Mouse (Mus musculus): ENCODE data around the gene Wdr59.

Gene Wdr59

GRCm38 (mm10) chr8:111490034-111490591 is 31.8 kb downstream of the Wdr59 start:
- no peak for DNase-seq

- DNase-seq: no peak
Observed at GRCm38 (mm10) chr8:111480691-111481090, 41.2 kb downstream of the Wdr59 start.

DNA sequence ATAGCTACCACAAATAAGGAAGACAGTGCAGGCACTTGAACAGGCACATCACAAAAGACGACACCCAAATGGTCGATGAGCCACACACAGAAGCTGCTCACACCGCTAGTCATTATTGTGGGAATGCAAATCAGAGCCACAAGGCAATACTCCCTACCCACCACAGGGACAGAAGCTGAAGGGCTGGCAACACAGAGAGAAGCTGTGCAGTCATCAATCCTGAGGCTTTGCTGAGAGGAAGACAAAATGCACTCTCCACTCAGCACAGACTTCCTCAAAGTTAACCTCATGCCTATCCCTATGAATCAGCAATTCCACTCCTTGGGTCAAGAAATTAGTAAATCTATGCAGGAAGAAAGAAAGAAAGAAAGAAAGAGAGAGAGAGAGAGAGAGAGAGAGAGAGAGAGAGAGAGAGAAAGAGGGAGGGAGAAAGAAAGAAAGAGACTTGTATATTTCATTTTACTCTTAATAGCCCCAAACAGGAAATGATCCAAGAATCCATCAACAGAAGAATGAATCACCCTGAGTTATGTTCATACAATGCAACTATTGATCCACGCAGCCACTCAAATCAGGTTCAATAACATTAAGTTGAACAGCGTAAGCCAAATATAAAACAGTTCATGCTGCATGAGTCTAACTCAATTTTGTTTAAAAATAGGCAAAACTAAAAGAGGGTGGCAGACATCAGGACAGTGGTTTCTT is 44.0 kb downstream of the Wdr59 start:
- DNase-seq: no peak

GRCm38 (mm10) chr8:111471526-111472081 is 50.3 kb downstream of the Wdr59 start:
- DNase-seq: peak in 1 of 2 experiments; percentile 11

DNA sequence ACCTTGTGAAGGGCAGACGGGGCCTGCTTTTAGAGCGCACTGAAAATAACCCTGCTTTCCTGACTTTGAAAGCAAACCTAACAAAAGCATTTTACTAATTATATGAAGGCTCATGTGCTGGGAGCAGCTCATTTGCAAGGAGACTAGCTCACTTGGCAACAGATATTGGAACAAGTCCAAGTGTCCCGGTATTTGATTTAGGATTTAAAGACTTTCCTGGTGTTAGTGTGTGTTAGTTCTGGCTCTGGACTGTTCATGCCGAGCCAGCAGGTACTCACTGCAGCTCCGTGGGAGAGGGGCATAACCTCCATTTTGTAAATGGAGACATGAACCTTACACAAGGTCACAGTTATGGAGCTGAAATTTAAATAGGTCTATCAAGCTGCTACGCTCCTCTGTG is 52.9 kb downstream of the Wdr59 start:
- no peak for DNase-seq

DNA sequence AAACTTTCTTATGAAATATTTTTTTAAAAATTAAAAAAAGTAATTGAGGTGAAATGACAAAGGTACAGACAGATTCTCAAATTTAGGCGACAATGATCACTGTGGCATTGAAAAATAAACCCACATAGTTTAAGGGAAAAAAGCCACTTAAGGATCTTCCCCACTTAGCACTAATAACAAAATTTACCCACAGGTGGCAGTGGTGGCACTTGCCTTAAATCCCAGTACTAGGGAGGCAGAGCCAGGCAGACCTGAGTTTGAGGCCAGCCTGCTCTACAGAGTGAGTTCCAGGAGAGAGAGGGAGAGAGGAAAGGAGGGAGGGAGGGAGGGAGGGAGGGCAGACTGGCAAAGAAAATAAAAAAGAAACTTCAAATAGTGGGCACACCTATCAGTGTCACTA is 56.6 kb downstream of the Wdr59 start:
- no peak for DNase-seq

GRCm38 (mm10) chr8:111464526-111464925 is 57.4 kb downstream of the Wdr59 start:
- DNase-seq: no peak

- DNase-seq: peak; percentile 15 to 33
Observed at GRCm38 (mm10) chr8:111449671-111450070, 72.2 kb downstream of the Wdr59 start.

DNA sequence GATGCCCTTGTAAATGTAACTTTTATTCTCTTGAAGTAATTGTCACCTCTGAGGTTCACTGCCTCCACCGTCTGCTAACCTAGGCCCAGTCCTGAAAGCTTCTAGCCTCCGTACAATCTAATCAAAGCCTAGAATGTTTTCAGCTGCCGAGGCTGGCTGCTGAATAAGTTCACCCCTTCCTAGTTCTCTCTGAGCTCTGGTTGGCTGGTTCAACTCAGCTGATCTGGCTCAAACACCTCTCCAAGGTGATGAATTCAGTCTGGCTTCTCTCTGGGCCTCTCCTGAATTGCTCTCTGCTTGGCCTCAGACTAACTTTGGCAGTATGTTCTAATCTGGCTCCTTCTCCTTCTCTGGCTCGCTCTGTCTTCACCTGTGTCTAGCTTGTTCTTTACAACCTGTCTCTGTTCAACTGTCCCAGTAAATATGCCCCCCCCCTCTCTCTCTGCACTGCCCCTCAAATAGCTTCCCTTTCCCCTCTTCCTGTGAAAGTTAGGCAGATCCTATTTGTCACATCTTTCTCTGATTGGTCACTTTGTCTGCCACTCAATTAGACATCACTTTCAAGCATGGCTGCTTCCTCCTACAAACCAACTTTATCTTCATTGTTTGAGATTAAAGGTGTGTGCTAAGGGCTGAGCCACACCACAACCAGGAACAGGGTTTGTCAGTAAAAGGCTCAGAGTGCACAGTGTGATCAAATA is 75.8 kb downstream of the Wdr59 start:
- no peak for DNase-seq

- DNase-seq: no peak
Observed at GRCm38 (mm10) chr8:111445558-111445957, 76.3 kb downstream of the Wdr59 start.

DNA sequence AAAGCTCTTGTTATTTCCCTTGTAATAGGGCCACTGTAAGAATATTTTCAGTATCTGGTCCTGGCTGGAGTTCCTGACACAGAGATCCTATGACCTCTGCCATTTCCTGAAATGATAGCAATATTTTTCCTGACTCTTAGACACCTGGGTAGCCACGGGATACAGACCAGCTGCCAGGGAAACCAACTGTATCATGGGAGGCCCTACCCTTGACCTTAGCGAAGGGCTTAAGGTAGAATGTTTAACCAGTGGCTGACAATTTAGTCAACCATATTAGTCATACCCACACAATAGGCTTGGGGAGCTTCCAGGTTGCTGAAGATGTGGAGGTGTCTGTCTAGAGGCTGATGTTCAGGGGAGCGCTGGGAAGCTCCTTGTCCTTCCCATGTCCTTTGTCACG is 77.6 kb downstream of the Wdr59 start:
- DNase-seq: no peak

DNA sequence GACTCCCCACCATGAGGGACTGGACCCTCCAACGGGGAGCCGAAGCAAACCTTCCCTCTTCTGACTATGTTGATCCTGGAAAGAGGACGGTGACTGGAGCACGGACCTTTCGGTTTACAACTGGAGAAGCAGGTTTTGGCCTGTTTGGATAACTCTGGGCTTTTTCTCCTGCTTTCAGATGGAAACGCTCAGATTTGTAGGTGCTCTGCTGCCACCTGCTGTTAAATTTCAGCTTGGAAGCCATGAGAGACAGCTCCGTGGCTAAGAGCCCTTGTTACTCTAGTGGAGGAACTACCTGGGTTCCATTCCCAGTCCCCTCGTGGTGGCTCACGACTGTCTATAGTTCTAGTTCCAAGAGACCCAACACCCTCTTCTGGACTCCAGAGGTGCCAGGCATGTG is 82.7 kb downstream of the Wdr59 start:
- peak; percentile 43 to 73 for DNase-seq

DNA sequence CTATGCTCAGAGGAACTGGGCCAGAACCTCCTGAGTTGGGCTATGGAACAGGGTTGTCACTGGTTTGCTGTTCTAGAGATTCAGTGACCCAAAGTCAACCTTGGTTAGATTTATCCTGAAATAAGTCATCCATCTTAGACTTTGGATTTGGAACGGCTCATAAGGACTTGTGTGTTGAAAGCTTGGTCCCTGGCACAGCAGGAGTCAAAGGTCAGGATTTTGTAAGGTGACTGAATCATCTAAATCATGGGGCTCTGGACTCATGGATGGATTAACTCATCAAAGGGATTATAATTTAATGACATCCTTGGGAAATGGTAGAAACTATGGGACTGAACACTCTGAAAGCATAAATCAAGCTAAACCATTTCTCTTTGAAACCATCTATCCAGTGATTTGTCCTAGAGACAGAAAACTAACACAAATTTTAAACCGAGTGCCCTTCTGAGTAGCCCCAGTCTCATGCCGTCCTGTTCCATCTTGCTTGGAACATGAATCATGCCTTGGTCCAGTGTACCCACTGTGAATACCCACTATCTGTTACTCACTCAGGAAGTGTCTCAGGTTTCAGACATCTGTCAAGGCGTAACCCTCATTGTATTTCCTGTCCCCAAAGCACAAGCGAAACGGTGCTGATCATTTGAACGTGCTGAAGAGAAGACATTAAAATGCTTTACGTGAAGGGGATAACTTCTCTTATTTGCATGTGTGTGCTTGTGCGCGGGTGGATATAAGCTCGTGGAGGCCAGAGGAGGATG is 86.6 kb downstream of the Wdr59 start:
- DNase-seq: no peak

DNA sequence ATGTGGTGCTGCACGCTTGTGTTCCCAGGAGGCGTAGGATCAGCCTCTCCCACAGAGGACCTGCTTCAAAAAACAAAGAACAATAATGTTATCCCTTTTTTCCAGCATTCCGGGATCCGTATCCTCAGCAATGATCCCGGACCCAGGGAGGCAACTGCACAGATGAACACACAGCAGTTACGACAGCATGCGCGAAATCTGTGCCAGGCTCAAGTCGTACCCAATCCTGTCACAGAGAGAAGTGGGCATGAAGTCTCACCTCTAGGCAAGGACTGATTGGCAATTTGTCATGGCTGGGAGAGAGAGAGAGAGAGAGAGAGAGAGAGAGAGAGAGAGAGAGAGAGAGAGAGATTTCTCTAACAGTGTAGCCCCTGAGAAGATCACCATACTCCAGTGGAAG is 97.2 kb downstream of the Wdr59 start:
- DNase-seq: no peak

- DNase-seq: no peak
Observed at GRCm38 (mm10) chr8:111424181-111424580, 97.7 kb downstream of the Wdr59 start.

GRCm38 (mm10) chr8:111422614-111423013 is 99.3 kb downstream of the Wdr59 start:
- no peak for DNase-seq

GRCm38 (mm10) chr8:111419171-111419570 is 102.7 kb downstream of the Wdr59 start:
- no peak for DNase-seq

DNA sequence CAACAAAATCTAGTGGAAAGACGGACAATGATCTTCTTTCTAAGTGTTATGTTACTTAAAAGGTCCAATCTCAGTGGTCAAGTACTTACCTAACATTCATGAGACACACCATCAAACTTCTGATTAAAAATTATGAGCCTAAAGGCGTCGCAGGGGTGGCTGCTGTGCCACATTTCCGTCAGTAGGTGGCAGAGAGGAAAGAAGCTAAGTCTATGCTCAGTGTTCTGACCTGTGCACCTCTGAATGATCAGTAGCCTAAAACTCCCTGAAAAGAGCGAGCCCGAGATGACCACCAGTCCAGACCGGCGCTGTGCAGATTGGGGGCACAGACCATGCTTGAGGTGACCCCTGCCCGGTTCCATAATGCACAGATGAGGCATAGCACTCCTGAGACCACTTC is 103.3 kb downstream of the Wdr59 start:
- peak in 1 of 2 experiments; percentile 23 for DNase-seq

DNA sequence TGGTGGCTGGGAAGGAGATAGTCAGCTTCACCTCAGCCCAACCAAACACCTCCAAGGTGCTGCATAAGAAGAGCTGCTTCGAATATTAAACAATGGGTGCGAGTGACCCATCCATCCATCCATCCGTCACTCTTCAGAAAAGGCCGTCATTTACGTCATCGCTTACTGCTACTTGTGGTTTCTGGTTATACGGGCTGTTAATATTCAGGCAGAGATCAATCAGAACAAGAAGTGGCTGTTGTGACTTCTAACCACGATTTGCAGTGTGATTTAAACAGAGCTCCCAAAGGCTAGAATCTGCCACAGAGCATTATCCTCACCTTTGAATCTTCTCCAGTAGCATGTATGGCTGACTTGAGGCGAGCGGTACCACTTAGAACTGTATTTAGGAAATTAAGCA is 104.7 kb downstream of the Wdr59 start:
- DNase-seq: no peak

- peak in 1 of 2 experiments; percentile 18 for DNase-seq
Observed at GRCm38 (mm10) chr8:111403391-111403790, 118.5 kb downstream of the Wdr59 start.

Measured in lung, postnatal 4 days (tissue).